Mouse (Mus musculus) 3T3-L1 (cell line): ENCODE measurements around the gene Glce.

ENCODE experiments used
- DNase-seq: peaks from one replicate; pipeline ENCODE4 v3.0.0-alpha.2; 2015; ENCODE audit warnings: low read depth, low spot score

The Glce gene

GRCm38 (mm10) chr9:62028072-62028471 is 94.4 kb downstream of the Glce start:
- DNase-seq, result no peak

- no peak for DNase-seq
Observed at GRCm38 (mm10) chr9:62026600-62026999, 95.9 kb downstream of the Glce start, which contains the start of gene Paqr5. Paqr5 (minus strand) TSS chr9:62026856.

- no peak for DNase-seq
Observed at GRCm38 (mm10) chr9:62025056-62025455, 97.4 kb downstream of the Glce start.

- no peak for DNase-seq
Observed at GRCm38 (mm10) chr9:62023879-62024278, 98.6 kb downstream of the Glce start.

- no peak for DNase-seq
Observed at GRCm38 (mm10) chr9:62022961-62023680, 99.3 kb downstream of the Glce start.

GRCm38 (mm10) chr9:62021583-62022120 is 100.8 kb downstream of the Glce start:
- DNase-seq, result peak; percentile 80

GRCm38 (mm10) chr9:62020259-62020658 is 102.2 kb downstream of the Glce start:
- DNase-seq, result peak; percentile 77

GRCm38 (mm10) chr9:62018229-62019093 is 104.0 kb downstream of the Glce start:
- DNase-seq, result no peak

- DNase-seq, result no peak
Observed at GRCm38 (mm10) chr9:62017329-62017728, 105.1 kb downstream of the Glce start.

GRCm38 (mm10) chr9:62015504-62015903 is 107.0 kb downstream of the Glce start:
- no peak for DNase-seq

- no peak for DNase-seq
Observed at GRCm38 (mm10) chr9:62013316-62014097, 108.9 kb downstream of the Glce start.

GRCm38 (mm10) chr9:62008360-62008759 is 114.1 kb downstream of the Glce start:
- no peak for DNase-seq
